Mouse (Mus musculus) heart, adult 2 months (tissue): ENCODE results near the gene Xrcc1.

Experiments used
- CTCF ChIP-seq: fragments of 200-600 bp; IDR thresholded peaks from 2 replicates; pipeline ENCODE4 v1.8.1; 2022; ENCODE audit warnings: antibody characterized with exemption, mild to moderate bottlenecking, moderate library complexity
- EP300 ChIP-seq: fragments of 200-500 bp; IDR thresholded peaks from 2 replicates; pipeline ENCODE4 v1.6.1; 2011; ENCODE audit warnings: low read depth, low read length, control low read depth; ENCODE audit not compliant: insufficient read depth
- POLR2A ChIP-seq: fragments of 200-500 bp; IDR thresholded peaks from 2 replicates; pipeline ENCODE4 v1.6.1; 2011; ENCODE audit warnings: mild to moderate bottlenecking, low read depth, low read length, control low read depth; ENCODE audit not compliant: insufficient read depth

DNA sequence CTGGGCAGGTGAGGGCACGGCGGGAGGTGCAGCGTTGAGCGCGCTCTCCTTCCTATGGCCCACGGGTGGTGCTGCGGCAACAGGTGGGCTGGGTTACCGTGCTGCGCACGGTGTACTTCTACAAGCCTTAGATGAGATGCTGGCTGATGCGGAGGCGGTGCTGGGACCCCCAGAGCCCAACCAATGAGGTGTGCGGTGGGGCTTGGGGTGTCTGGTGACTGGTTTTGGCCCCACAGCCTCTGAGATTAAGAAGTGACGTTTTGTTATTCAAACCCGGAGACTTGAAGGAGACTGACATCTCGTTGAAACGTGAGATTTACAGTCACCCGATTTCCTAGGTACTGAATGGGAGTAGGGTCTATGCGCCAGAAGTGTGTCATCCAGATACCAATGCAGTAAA, 11.8 kb upstream of the Xrcc1 start:
- TF ChIP-seq POLR2A (no peak), CTCF (no peak), EP300 (no peak)
